Mouse (Mus musculus) heart, embryonic 13.5 days (tissue): ENCODE measurements around the gene Ntn3. TPM values are rescaled to one million over a fixed set of nuclear protein-coding genes. Genes with fewer than 3 reads are reported as not detected.

Source experiments
- ATAC-seq: fragments of 200-750 bp; cut with Nextera tagmentation; 2 replicates; pipeline ENCODE4 v1.8.0; 2017; ENCODE audit warnings: moderate TSS enrichment; ENCODE audit not compliant: insufficient number of reproducible peaks, low FRiP score, low TSS enrichment; ENCODE audit errors: extremely low read depth
- H3K27ac ChIP-seq: fragments of 300-500 bp; sonication (generic); replicated peaks from 2 replicates; pipeline ENCODE4 v1.5.1; 2015; ENCODE audit warnings: moderate library complexity, mild to moderate bottlenecking, inconsistent platforms
- H3K27me3 ChIP-seq: fragments of 300-500 bp; sonication (generic); replicated peaks from 2 replicates; pipeline ENCODE4 v1.6.1; 2015; ENCODE audit warnings: mild to moderate bottlenecking, inconsistent platforms
- H3K36me3 ChIP-seq: fragments of 300-500 bp; sonication (generic); 2 replicates; pipeline ENCODE4 v1.6.1; 2015; ENCODE audit warnings: mild to moderate bottlenecking, inconsistent platforms
- H3K4me1 ChIP-seq: fragments of 300-500 bp; sonication (generic); 2 replicates; pipeline ENCODE4 v1.6.1; 2015; ENCODE audit warnings: inconsistent platforms
- H3K4me2 ChIP-seq: fragments of 300-500 bp; sonication (generic); 2 replicates; pipeline ENCODE4 v1.6.1; 2015; ENCODE audit warnings: inconsistent platforms, mild to moderate bottlenecking, moderate library complexity
- H3K4me3 ChIP-seq: fragments of 300-500 bp; sonication (generic); 2 replicates; pipeline ENCODE4 v1.5.1; 2015; ENCODE audit warnings: moderate library complexity, mild to moderate bottlenecking, inconsistent platforms
- H3K9ac ChIP-seq: fragments of 300-500 bp; sonication (generic); 2 replicates; pipeline ENCODE4 v1.6.1; 2015; ENCODE audit warnings: inconsistent platforms, mild to moderate bottlenecking, moderate library complexity
- H3K9me3 ChIP-seq: fragments of 300-500 bp; sonication (generic); 2 replicates; pipeline ENCODE4 v1.6.1; 2016; ENCODE audit warnings: inconsistent platforms
- WGBS: fragments of 180-500 bp; shearing (Covaris S2); methylation state at CpG from one replicate; pipeline ENCODE4 v1.1.7; 2015; ENCODE audit warnings: mixed read lengths; 5-methylcytosine and 5-hydroxymethylcytosine counted together
- polyA plus RNA-seq: library from polyadenylated mRNA; unstranded; fragments of >200 nt; fragmentation: Nextera tagmentation; extraction: Ambion mirVana; gene quantifications from 2 replicates; pipeline ENCODE4 v1.2.1, GENCODE M21; 2015

Ntn3 gene
- polyA plus RNA-seq, 1 experiment from 2014 or later = 2.0 TPM

DNA sequence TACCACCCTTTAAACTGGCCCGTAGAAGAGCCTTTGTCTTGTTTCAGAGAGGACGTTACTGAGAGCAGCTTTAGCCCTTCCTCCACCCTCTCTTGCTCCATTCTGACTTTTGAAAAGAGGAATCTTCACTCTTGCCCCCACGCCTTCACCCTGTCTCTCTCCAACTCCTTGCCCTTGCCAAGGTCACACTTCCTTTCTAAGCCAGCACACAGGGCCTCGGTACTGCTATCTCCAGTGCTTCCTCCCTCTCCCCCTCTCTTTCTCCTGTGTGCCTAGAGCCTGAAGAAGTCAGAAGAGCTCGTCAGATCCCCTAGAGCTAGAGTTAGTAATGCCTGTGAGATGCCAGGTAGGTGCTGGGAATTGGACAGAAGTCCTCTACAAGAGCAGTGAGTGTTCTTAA, 38.6 kb downstream of the Ntn3 start:
- Histone ChIP-seq H3K27me3 (no peaks in the 10 kb centered on the region), H3K4me1 (peaks cover 26% of the 10 kb centered on the region), H3K9ac (peak overlapping the region; percentile 92), H3K36me3 (peaks cover 18% of the 10 kb centered on the region), H3K27ac (0 out of 2 replicates have a peak overlapping the region, but pooled peaks have one; percentile 96), H3K4me3 (0 out of 2 replicates have a peak overlapping the region, but pooled peaks have one; percentile 81), H3K4me2 (peak overlapping the region; percentile 74), H3K9me3 (no peaks in the 10 kb centered on the region)
- no peak for ATAC-seq
- 64% methylated on average over 5 of the region's 5 CpGs for WGBS

- Histone ChIP-seq H3K4me1 (peaks cover 32% of the 10 kb centered on the region), H3K4me3 (peak overlapping the region; percentile 81), H3K9me3 (no peaks in the 10 kb centered on the region), H3K27ac (peak overlapping the region; percentile 96), H3K27me3 (no peaks in the 10 kb centered on the region), H3K36me3 (peaks cover 24% of the 10 kb centered on the region), H3K4me2 (peak overlapping the region; percentile 74), H3K9ac (peak overlapping the region; percentile 92)
- WGBS = 63% methylated on average over 3 of the region's 3 CpGs
- ATAC-seq = no peak
These were observed 39.2 kb downstream of the Ntn3 start for GRCm38 (mm10) chr17:24170125-24170524.

DNA sequence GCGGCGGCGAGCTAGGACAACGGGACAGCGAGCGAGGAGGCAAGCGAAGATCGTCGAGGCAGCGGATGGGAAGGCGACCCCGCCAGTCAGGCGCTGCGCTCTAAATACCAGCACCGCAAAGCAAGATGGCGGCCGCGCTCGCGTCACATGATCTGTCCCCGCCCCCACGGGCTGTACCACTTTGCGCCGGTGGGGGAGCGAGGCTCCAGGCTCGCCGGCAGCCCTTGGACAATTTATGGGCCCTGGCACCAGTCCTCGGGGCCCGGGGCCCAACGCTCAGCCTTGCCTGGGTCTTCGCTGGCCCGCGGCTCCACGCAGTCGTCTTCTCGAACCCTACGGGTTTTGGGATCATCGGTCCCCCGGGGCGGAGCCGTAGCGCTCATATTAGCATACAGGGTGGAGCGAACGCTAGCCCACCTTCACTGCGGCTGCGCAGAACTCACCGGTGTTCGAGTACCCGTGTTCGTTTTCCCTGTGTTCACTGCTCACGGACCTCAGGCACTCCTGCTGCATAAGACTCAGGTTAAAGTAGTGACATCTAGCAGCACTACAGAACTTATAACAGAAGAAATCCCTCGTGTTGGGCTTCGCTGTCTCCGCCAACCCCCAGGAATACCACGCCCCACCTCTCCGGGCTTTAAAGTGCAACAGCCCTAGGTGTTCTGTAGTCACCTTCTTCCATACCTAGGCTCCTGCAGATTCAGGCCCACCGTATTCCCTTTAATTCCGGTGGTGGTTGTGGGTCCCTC, 39.8 kb downstream of the Ntn3 start, which contains the start of gene Atp6v0c:
Gene Atp6v0c (minus strand): TSS at position 386 of the 749 bp plus-strand sequence.
- Histone ChIP-seq H3K9me3 (no peaks in the 10 kb centered on the region), H3K9ac (peak within 1 kb of the TSS; percentile 92), H3K4me2 (peak within 1 kb of the TSS; percentile 74), H3K4me1 (peaks cover 37% of the 10 kb centered on the region), H3K27me3 (no peaks in the 10 kb centered on the region), H3K4me3 (peak within 1 kb of the TSS; percentile 81), H3K27ac (peak within 1 kb of the TSS; percentile 96), H3K36me3 (peaks cover 29% of the 10 kb centered on the region)
- peak; percentile 77 for ATAC-seq
- 1% methylated on average over 57 of the region's 58 CpGs for WGBS

DNA sequence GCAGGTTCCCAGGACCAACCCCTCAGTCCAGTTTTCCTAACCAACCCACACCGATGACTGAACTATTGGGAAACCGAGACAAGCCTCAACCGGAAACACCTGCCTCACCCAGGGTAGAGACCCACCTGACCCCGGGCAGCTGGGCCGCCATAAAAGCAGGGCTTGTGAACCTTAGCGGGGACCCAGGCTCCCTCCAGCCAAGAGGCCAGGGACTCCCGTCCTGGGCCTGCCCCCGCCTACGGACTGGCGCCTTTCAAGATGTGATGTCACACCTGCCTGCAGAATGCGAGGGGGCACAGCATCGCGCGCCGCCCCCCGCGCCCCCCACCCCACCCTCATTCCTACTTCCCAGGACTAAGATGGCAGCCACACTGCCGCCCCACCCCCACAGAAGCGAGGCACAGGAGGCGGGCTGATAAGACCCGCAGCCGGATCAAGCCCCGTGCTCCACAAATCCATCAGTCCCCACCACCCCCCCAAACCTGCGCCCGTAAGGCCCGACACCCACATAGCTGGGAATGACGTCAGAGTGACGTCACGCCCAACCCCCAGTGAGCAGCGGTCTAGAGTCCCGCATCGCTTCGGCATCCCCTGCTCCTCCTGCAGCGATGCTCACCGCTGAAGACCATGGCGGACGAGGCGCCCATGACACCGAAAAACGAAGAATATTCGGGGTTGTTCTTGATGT, 40.6 kb downstream of the Ntn3 start:
- 1% methylated on average over 41 of the region's 41 CpGs for WGBS
- peak overlapping the region; percentile 96 for H3K27ac ChIP-seq
- peak overlapping the region; percentile 74 for H3K4me2 ChIP-seq
- no peaks in the 10 kb centered on the region for H3K27me3 ChIP-seq
- H3K9me3 ChIP-seq = no peaks in the 10 kb centered on the region
- peaks cover 31% of the 10 kb centered on the region for H3K36me3 ChIP-seq
- ATAC-seq = peak; percentile 72
- peak overlapping the region; percentile 92 for H3K9ac ChIP-seq
- peak overlapping the region; percentile 81 for H3K4me3 ChIP-seq
- H3K4me1 ChIP-seq = peaks cover 37% of the 10 kb centered on the region

DNA sequence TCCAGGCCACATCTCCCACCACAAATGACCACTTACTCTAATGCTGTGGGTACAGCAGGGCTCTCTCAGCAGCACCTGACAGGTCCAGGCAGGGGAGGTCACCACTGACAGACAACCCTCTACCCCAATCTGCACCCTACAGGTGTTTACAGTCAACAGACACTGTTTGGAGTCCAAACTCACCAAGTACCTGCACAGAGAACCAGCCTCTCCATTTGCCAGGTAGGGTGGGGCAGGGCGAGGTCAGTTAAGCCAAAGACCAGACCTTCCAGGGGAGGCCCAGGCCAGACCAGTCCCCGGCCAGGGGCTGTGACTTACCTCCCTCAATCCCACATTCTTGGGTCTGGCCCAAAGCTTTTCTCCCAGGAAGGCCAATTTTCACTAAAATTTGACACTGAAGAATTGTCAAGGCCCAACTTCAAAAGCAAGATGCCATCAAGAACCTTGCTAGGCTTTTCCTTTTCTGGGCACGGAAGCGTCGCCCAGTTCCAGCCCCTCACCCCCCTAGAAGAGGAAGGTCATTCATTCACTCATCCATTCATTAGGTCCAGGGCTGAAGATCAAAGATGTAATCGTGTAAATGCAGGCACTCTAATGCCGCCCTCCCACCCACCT, 41.3 kb downstream of the Ntn3 start:
- Histone ChIP-seq H3K36me3 (peaks cover 31% of the 10 kb centered on the region), H3K4me2 (peak overlapping the region; percentile 74), H3K4me1 (peaks cover 38% of the 10 kb centered on the region), H3K27ac (peak overlapping the region; percentile 96), H3K27me3 (no peaks in the 10 kb centered on the region), H3K9me3 (no peaks in the 10 kb centered on the region), H3K4me3 (peak overlapping the region; percentile 81), H3K9ac (peak overlapping the region; percentile 92)
- WGBS = 54% methylated on average over 7 of the region's 7 CpGs
- ATAC-seq = no peak

GRCm38 (mm10) chr17:24167120-24167519, 42.2 kb downstream of the Ntn3 start:
- no peak for ATAC-seq
- Histone ChIP-seq H3K9me3 (no peaks in the 10 kb centered on the region), H3K27ac (no peak overlapping the region), H3K27me3 (no peaks in the 10 kb centered on the region), H3K4me2 (peak overlapping the region; percentile 74), H3K9ac (peak overlapping the region; percentile 92), H3K36me3 (peaks cover 31% of the 10 kb centered on the region), H3K4me3 (peak overlapping the region; percentile 81), H3K4me1 (peaks cover 45% of the 10 kb centered on the region)
- 80% methylated on average over 6 of the region's 6 CpGs for WGBS

DNA sequence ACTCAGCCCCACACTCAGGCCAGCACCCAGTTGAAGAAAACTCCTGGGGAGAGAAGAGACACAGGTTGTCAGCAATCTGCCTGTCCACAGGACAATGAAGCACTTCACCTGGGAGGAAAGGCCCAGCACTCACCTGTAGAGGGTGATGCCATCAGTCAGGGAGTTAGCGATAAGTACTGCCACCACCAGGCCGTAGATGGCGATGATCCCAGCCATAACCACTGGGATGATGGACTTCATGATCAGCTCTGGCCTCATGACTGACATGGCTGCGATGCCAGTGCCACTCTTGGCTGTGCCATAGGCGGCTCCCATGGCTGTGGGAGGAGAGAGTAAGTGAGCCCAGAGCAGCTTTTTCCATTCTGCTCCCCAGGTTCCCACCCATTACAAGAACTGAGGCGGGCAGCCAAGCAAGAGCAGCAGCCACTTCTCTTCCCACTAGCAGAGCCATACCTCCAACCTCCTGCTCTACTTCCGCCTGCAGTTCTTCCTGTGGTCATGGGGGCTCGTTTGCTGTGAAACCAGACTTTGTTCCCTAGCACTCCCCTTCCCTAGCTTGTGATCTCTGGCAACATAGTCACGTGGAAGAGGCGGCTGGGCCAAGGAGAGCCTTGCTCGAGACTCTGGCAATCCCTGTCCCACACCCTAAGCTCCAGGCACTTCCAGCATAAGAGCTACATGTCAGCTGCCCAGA, 44.6 kb downstream of the Ntn3 start:
- no peak overlapping the region for H3K27ac ChIP-seq
- ATAC-seq = no peak
- H3K9me3 ChIP-seq = no peaks in the 10 kb centered on the region
- peak overlapping the region; percentile 8; the same call in 1 of the 2 replicates for H3K4me3 ChIP-seq
- H3K4me2 ChIP-seq = no peak overlapping the region; the same call in 1 of the 2 replicates
- H3K4me1 ChIP-seq = peaks cover 37% of the 10 kb centered on the region
- H3K9ac ChIP-seq = no peak overlapping the region
- peaks cover 31% of the 10 kb centered on the region for H3K36me3 ChIP-seq
- WGBS = 79% methylated on average over 11 of the region's 11 CpGs
- H3K27me3 ChIP-seq = no peaks in the 10 kb centered on the region

- peak within 1 kb of the TSS; percentile 90 for H3K27ac ChIP-seq
- H3K4me1 ChIP-seq = peaks cover 35% of the 10 kb centered on the region
- WGBS = under 1% methylated on average over 47 of the region's 47 CpGs
- peak within 1 kb of the TSS; percentile 91 for H3K9ac ChIP-seq
- ATAC-seq = peak; percentile 80
- peaks cover 31% of the 10 kb centered on the region for H3K36me3 ChIP-seq
- peak within 1 kb of the TSS; percentile 96 for H3K4me2 ChIP-seq
- H3K27me3 ChIP-seq = no peaks in the 10 kb centered on the region
- no peaks in the 10 kb centered on the region for H3K9me3 ChIP-seq
- H3K4me3 ChIP-seq = peak within 1 kb of the TSS; percentile 87
These were observed 46.0 kb downstream of the Ntn3 start, which contains the start of gene Amdhd2 for GRCm38 (mm10) chr17:24163176-24163962. Gene Amdhd2 (minus strand): TSS chr17:24163766.

GRCm38 (mm10) chr17:24162584-24163175, 46.7 kb downstream of the Ntn3 start:
- no peaks in the 10 kb centered on the region for H3K9me3 ChIP-seq
- H3K27ac ChIP-seq = peak overlapping the region; percentile 90
- peaks cover 32% of the 10 kb centered on the region for H3K36me3 ChIP-seq
- H3K4me2 ChIP-seq = peak overlapping the region; percentile 96
- no peak for ATAC-seq
- WGBS = 16% methylated on average over 17 of the region's 17 CpGs
- peak overlapping the region; percentile 91 for H3K9ac ChIP-seq
- peaks cover 28% of the 10 kb centered on the region for H3K4me1 ChIP-seq
- peak overlapping the region; percentile 87 for H3K4me3 ChIP-seq
- H3K27me3 ChIP-seq = no peaks in the 10 kb centered on the region

- WGBS = 70% methylated on average over 5 of the region's 5 CpGs
- Histone ChIP-seq H3K9me3 (no peaks in the 10 kb centered on the region), H3K27ac (no peak overlapping the region), H3K27me3 (no peaks in the 10 kb centered on the region), H3K4me1 (peaks cover 22% of the 10 kb centered on the region), H3K36me3 (peaks cover 29% of the 10 kb centered on the region), H3K9ac (no peak overlapping the region), H3K4me3 (0 out of 2 replicates have a peak overlapping the region, but pooled peaks have one; percentile 2), H3K4me2 (peak overlapping the region; percentile 96)
- ATAC-seq = no peak
These were observed 47.9 kb downstream of the Ntn3 start for GRCm38 (mm10) chr17:24161466-24161865.
